Mouse (Mus musculus): Measurements from ENCODE around the gene Olfr370. TPM values are rescaled to one million over a fixed set of nuclear protein-coding genes. Genes with fewer than 3 reads are reported as not detected.

Gene Olfr370
- polyA plus RNA-seq, 1 experiment from 2014 or later, result not detected

- no peaks in the 10 kb centered on the region for H3K36me3 ChIP-seq (ENCODE audit: insufficient read depth, low read length)
- ATAC-seq (peak; percentile 99), DNase-seq (ENCODE audit: low spot score) (peak; percentile 99)
- no peaks in the 10 kb centered on the region for H3K9me3 ChIP-seq (ENCODE audit: low read length)
- H3K4me3 ChIP-seq (ENCODE audit: low read depth, low read length), result peak overlapping the region; percentile 64
- peaks cover 5% of the 10 kb centered on the region; the same call in 1 of the 2 replicates for H3K4me1 ChIP-seq (ENCODE audit: insufficient read depth, low read depth, low read length)
- peak overlapping the region; percentile 88 for H3K4me2 ChIP-seq (replicated peaks; ENCODE audit: low read depth, low read length)
- under 1% methylated on average over 42 of the region's 43 CpGs for WGBS
- no peaks in the 10 kb centered on the region for H3K27me3 ChIP-seq (replicated peaks; ENCODE audit: insufficient read depth, low read length)
- peak overlapping the region; percentile 55 for H3K9ac ChIP-seq (replicated peaks; ENCODE audit: low read depth)
- H3K27ac ChIP-seq (ENCODE audit: low read length), result peak overlapping the region; percentile 84
- peak; percentile 33; the same call in 1 of the 2 replicates for TF ChIP-seq CTCF (IDR thresholded peaks at IDR 0.05)
- no peak for TF ChIP-seq EP300 (IDR thresholded peaks at IDR 0.05)
Observed at GRCm38 (mm10) chr8:83594167-83595049, 58.8 kb downstream of the Olfr370 start.

Other genes starting within 250 kb of the Olfr370 start
- gene Ucp1, start 245.4 kb upstream of the Olfr370 start, polyA plus RNA-seq (2015; fragmentation: Nextera tagmentation; extraction: Ambion mirVana), result 0.07 TPM in 1 of 2 replicates, not detected in the other
- 6.3 and 7.9 TPM in 2 replicates for gene Elmod2, start 203.3 kb upstream of the Olfr370 start, polyA plus RNA-seq (2015; fragmentation: Nextera tagmentation; extraction: Ambion mirVana)
- gene Mgat4d, start 187.3 kb upstream of the Olfr370 start, polyA plus RNA-seq (2015; fragmentation: Nextera tagmentation; extraction: Ambion mirVana), result not detected in 2 replicates
- gene Clgn, start 145.9 kb upstream of the Olfr370 start, polyA plus RNA-seq (2015; fragmentation: Nextera tagmentation; extraction: Ambion mirVana), result 0.07 and 0.11 TPM in 2 replicates
- gene Scoc, start 77.4 kb upstream of the Olfr370 start, polyA plus RNA-seq (2015; fragmentation: Nextera tagmentation; extraction: Ambion mirVana), result 80.5 and 95.1 TPM in 2 replicates
- 258 and 286 TPM in 2 replicates for gene Ndufb7, start 30.9 kb downstream of the Olfr370 start, polyA plus RNA-seq (2015; fragmentation: Nextera tagmentation; extraction: Ambion mirVana)
- gene Tecr, start 72.2 kb downstream of the Olfr370 start, polyA plus RNA-seq (2015; fragmentation: Nextera tagmentation; extraction: Ambion mirVana), result 273 and 293 TPM in 2 replicates
- 34.3 and 43.6 TPM in 2 replicates for gene Dnajb1, start 72.4 kb downstream of the Olfr370 start, polyA plus RNA-seq (2015; fragmentation: Nextera tagmentation; extraction: Ambion mirVana)
- gene Gipc1, start 116.9 kb downstream of the Olfr370 start, polyA plus RNA-seq (2015; fragmentation: Nextera tagmentation; extraction: Ambion mirVana), result 123 and 134 TPM in 2 replicates
- 1.3 and 1.4 TPM in 2 replicates for gene Ptger1, start 130.9 kb downstream of the Olfr370 start, polyA plus RNA-seq (2015; fragmentation: Nextera tagmentation; extraction: Ambion mirVana)
- gene Pkn1, start 163.4 kb downstream of the Olfr370 start, polyA plus RNA-seq (2015; fragmentation: Nextera tagmentation; extraction: Ambion mirVana), result 32.2 and 34.4 TPM in 2 replicates
- gene Ddx39, start 179.4 kb downstream of the Olfr370 start, polyA plus RNA-seq (2015; fragmentation: Nextera tagmentation; extraction: Ambion mirVana), result 51.0 and 53.9 TPM in 2 replicates
- 145 and 146 TPM in 2 replicates for gene Adgre5, start 205.5 kb downstream of the Olfr370 start, polyA plus RNA-seq (2015; fragmentation: Nextera tagmentation; extraction: Ambion mirVana)

Data from lung, postnatal 0 days (tissue).